Comparison of ENCODE assay signal across 8 mouse cellular contexts in the genomic region with DNA sequence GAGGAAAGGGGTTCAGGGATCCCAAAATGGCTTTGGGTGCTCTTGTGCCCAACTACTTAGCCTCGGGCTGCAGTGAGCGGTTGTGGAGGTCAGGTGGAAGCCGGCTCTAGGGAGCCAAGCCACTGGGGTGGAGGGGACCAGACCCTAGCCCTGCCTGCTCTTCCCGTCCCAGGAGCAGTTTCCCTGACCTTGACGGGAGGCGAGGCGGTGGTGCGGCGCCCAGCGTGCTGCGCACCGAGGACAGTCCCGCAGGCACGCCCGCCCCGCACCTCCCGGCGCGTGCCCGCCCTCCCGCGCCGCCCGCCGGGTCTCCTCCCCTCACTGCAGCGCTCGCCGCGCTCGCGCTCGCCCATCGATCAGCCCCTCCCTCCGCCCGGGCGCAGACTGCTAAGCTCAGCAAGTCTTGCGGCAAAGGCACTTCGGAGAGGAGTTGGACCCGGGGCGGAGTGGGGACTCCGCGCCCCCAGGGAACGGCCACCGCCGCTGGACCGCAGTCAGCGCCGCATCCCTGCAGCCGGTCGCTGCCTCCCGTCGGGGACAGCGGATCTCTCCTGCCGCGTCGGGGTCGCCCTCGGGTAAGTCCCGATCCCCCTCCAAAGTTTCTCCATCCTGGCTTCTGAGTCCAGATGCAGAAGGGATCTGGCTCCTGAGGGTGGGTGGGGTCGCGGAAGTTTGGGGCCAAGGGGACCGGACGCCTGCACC. TPM values are rescaled to one million over a fixed set of nuclear protein-coding genes. Genes with fewer than 3 reads are reported as not detected.
DNase-seq lines count a peak whose midpoint lies in the region; ATAC-seq and TF ChIP-seq lines count a peak whose summit lies in the region.

A gene (plus strand): TSS at position 417 of the 702 bp plus-strand sequence.

- in situ Hi-C loops in ES-E14 (cut with MboI; ENCODE audit: low sequenced_read_pairs in 2 of 2, unreplicated experiment in 2 of 2), result no loop called here

- H3K9me3 ChIP-seq in ES-E14 (ENCODE audit: control insufficient read depth, insufficient read depth, low read depth, low read length), result no peaks in the 10 kb centered on the region
- no peaks in the 10 kb centered on the region for H3K9me3 ChIP-seq in heart, embryonic 15.5 days (replicated peaks)
- H3K9me3 ChIP-seq in lung, embryonic 15.5 days, result no peaks in the 10 kb centered on the region

- H3K4me1 ChIP-seq in ES-E14 (ENCODE audit: control insufficient read depth in 2 of 2, insufficient read depth in 2 of 2, low read length in 2 of 2, poor library complexity in 1 of 2), result peaks cover 0 to 3% of the 10 kb centered on the region in 2 experiments; a peak in 2 of 4 replicates
- peaks cover 21% of the 10 kb centered on the region for H3K4me1 ChIP-seq in heart, embryonic 15.5 days (replicated peaks)
- peaks cover 32% of the 10 kb centered on the region for H3K4me1 ChIP-seq in lung, embryonic 15.5 days

- 1% methylated on average over 63 of the region's 63 CpGs for WGBS in heart, embryonic 15.5 days
- under 1% methylated on average over 58 of the region's 63 CpGs for WGBS in lung, embryonic 15.5 days

- peak within 1 kb of the TSS; percentile 69 to 71 for H3K4me3 ChIP-seq in ES-E14 (ENCODE audit: insufficient read depth in 1 of 2, low read depth in 1 of 2, low read length in 2 of 2, poor library complexity in 1 of 2, severe bottlenecking in 1 of 2)
- H3K4me3 ChIP-seq in heart, embryonic 15.5 days, result peak within 1 kb of the TSS; percentile 57
- peak within 1 kb of the TSS; percentile 47 for H3K4me3 ChIP-seq in lung, embryonic 15.5 days

- H3K36me3 ChIP-seq in ES-E14 (ENCODE audit: control insufficient read depth, insufficient read depth, low read length, poor library complexity, severe bottlenecking), result no peaks in the 10 kb centered on the region
- H3K36me3 ChIP-seq in heart, embryonic 15.5 days, result no peaks in the 10 kb centered on the region
- H3K36me3 ChIP-seq in lung, embryonic 15.5 days, result no peaks in the 10 kb centered on the region

- peak within 1 kb of the TSS; percentile 17; the same call in 1 of the 2 replicates for H3K9ac ChIP-seq in ES-E14 (ENCODE audit: insufficient read depth, low read depth, low read length, poor library complexity, severe bottlenecking)
- peak within 1 kb of the TSS; percentile 41 for H3K9ac ChIP-seq in heart, embryonic 15.5 days
- peak within 1 kb of the TSS; percentile 38; the same call in 1 of the 2 replicates for H3K9ac ChIP-seq in lung, embryonic 15.5 days

- H3K27me3 ChIP-seq in heart, embryonic 15.5 days, result peaks cover 96% of the 10 kb centered on the region
- H3K27me3 ChIP-seq in lung, embryonic 15.5 days, result peaks cover 77% of the 10 kb centered on the region

- DNase-seq in B cell, adult 2 months, result peak; percentile 27 to 37
- peak; percentile 42 for DNase-seq in ES-E14 (ENCODE audit: low read depth, low spot score)
- peak; percentile 69 to 76 for DNase-seq in kidney, postnatal 4 days
- DNase-seq in right cerebral cortex, postnatal 10 days (ENCODE audit: low spot score in 2 of 2), result peak; percentile 53 to 66
- DNase-seq in frontal cortex, postnatal 36 days (ENCODE audit: low spot score in 2 of 2), result no peak

- ATAC-seq in common myeloid progenitor, adult 5-6 weeks (replicated peaks; ENCODE audit: low read depth, poor library complexity, severe bottlenecking), result peak; percentile 23; the same call in 1 of the 2 replicates
- peak; percentile 36; the same call in 1 of the 2 replicates for ATAC-seq in heart, embryonic 15.5 days (replicated peaks; ENCODE audit: insufficient number of reproducible peaks, insufficient read depth, low FRiP score, low read depth)
- ATAC-seq in lung, embryonic 15.5 days (ENCODE audit: borderline replicate concordance, extremely low read depth, low FRiP score, low TSS enrichment), result peak; percentile 36; the same call in 1 of the 2 replicates

- H3K4me2 ChIP-seq in heart, embryonic 15.5 days, result peak within 1 kb of the TSS; percentile 95
- peak within 1 kb of the TSS; percentile 93 for H3K4me2 ChIP-seq in lung, embryonic 15.5 days

- H3K27ac ChIP-seq in ES-E14 (ENCODE audit: insufficient read depth, low read depth, low read length, poor library complexity, severe bottlenecking), result no peak within 1 kb of the TSS
- H3K27ac ChIP-seq in heart, embryonic 15.5 days, result no peak within 1 kb of the TSS
- H3K27ac ChIP-seq in lung, embryonic 15.5 days, result no peak within 1 kb of the TSS

TF ChIP-seq in ES-E14, 5 proteins besides CTCF, POLR2A, EP300 and RAD21:
- TF ChIP-seq MAFK (IDR thresholded peaks at IDR 0.05; ENCODE audit: insufficient read depth, low read depth, low read length) (peak; percentile 85), HCFC1 (IDR thresholded peaks at IDR 0.05; ENCODE audit: borderline replicate concordance, insufficient read depth, low read length) (no peak)

RNA-seq across cellular contexts. Expression of the gene that starts here (rescaled TPM):
- 0.62 and 1.5 TPM in 2 replicates for total RNA-seq in ES-E14 (2012; rRNA removed)
- total RNA-seq in common myeloid progenitor, adult 5-6 weeks (2017), result 0.05 TPM in 1 of 2 replicates, not detected in the other
- polyA plus RNA-seq in heart, embryonic 15.5 days (2015; fragmentation: Nextera tagmentation; extraction: Ambion mirVana), result 0.23 and 0.34 TPM in 2 replicates
- 0.37 and 0.48 TPM in 2 replicates for polyA plus RNA-seq in lung, embryonic 15.5 days (2015; fragmentation: Nextera tagmentation; extraction: Ambion mirVana)

Comparison
In these comparisons a context has a peak if more than half of its experiments do, and no peak if none do; other contexts are left out.
1. Peak in ATAC-seq in common myeloid progenitor, adult 5-6 weeks; RNA of the gene not detected or under 1 TPM.
2. Peak in ATAC-seq, H3K4me3 ChIP-seq, H3K9ac ChIP-seq and H3K4me2 ChIP-seq in heart, embryonic 15.5 days; RNA of the gene not detected or under 1 TPM.
3. Peak in ATAC-seq, H3K4me3 ChIP-seq, H3K9ac ChIP-seq and H3K4me2 ChIP-seq in lung, embryonic 15.5 days; RNA of the gene not detected or under 1 TPM.
4. DNase-seq: peak in B cell, adult 2 months (2 of 2), ES-E14 (single experiment), kidney, postnatal 4 days (2 of 2) and right cerebral cortex, postnatal 10 days (2 of 2); none in frontal cortex, postnatal 36 days (0 of 2).
5. Peak in every context shown above with its lines, with median percentiles within 50 percentile points of each other: H3K4me3 ChIP-seq, H3K9ac ChIP-seq and ATAC-seq.